Mouse (Mus musculus) midbrain, embryonic 13.5 days (tissue): ENCODE measurements around the gene Rab19. TPM values are rescaled to one million over a fixed set of nuclear protein-coding genes. Genes with fewer than 3 reads are reported as not detected.
A peak's percentile ranks its signal among the peaks of the same experiment; 100 is the strongest.
"Not testable (repeated sequence)": the region's sequence is repeated elsewhere in the genome, so short reads cannot be mapped to it uniquely, and the experiment has no call there.

ENCODE experiments used
- ATAC-seq: fragments of 200-750 bp; cut with Nextera tagmentation; 2 replicates; pipeline ENCODE4 v1.8.0; 2017; ENCODE audit warnings: mild to moderate bottlenecking, moderate TSS enrichment, moderate library complexity
- H3K27ac ChIP-seq: fragments of 300-500 bp; sonication (generic); 2 replicates; pipeline ENCODE4 v1.5.1; 2015; ENCODE audit warnings: inconsistent platforms, mild to moderate bottlenecking, moderate library complexity
- H3K27me3 ChIP-seq: fragments of 300-500 bp; sonication (generic); 2 replicates; pipeline ENCODE4 v1.6.1; 2015; ENCODE audit warnings: mild to moderate bottlenecking, inconsistent platforms
- H3K36me3 ChIP-seq: fragments of 300-500 bp; sonication (generic); 2 replicates; pipeline ENCODE4 v1.6.1; 2015; ENCODE audit warnings: mild to moderate bottlenecking, inconsistent platforms
- H3K4me1 ChIP-seq: fragments of 300-500 bp; sonication (generic); replicated peaks from 2 replicates; pipeline ENCODE4 v1.6.1; 2015; ENCODE audit warnings: inconsistent platforms
- H3K4me2 ChIP-seq: fragments of 300-500 bp; sonication (generic); replicated peaks from 2 replicates; pipeline ENCODE4 v1.6.1; 2015; ENCODE audit warnings: moderate library complexity, mild to moderate bottlenecking, inconsistent platforms
- H3K4me3 ChIP-seq: fragments of 300-500 bp; sonication (generic); replicated peaks from 2 replicates; pipeline ENCODE4 v1.5.1; 2015; ENCODE audit warnings: mild to moderate bottlenecking, inconsistent platforms
- H3K9ac ChIP-seq: fragments of 300-500 bp; sonication (generic); replicated peaks from 2 replicates; pipeline ENCODE4 v1.6.1; 2015; ENCODE audit warnings: mild to moderate bottlenecking, inconsistent platforms
- H3K9me3 ChIP-seq: fragments of 300-500 bp; sonication (generic); 2 replicates; pipeline ENCODE4 v1.6.1; 2016; ENCODE audit warnings: mild to moderate bottlenecking, inconsistent platforms
- WGBS: fragments of 180-500 bp; shearing (Covaris S2); methylation state at CpG from one replicate; pipeline ENCODE4 v1.1.7; 2015; 5-methylcytosine and 5-hydroxymethylcytosine counted together
- polyA plus RNA-seq: library from polyadenylated mRNA; unstranded; fragments of >200 nt; fragmentation: Nextera tagmentation; extraction: Ambion mirVana; gene quantifications from 2 replicates; pipeline ENCODE4 v1.2.1, GENCODE M21; 2015

The Rab19 gene
- polyA plus RNA-seq, 1 experiment from 2014 or later: 0.23 TPM

DNA sequence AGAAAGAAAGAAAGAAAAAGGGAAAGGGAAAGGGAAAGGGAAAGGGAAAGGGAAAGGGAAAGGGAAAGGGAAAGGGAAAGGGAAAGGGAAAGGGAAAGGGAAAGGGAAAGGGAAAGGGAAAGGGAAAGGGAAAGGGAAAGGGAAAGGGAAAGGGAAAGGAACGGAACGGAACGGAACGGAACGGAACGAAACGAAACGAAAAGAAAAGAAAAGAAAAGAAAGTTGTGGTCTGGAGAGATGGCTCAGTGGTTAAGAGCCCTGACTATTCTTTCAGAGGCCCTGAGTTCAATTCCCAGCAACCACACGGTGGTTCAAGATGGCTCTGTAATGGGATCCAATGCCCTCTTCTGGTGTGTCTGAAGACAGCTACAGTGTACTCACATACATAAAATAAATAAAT lies 21.8 kb upstream of the Rab19 start:
- not testable (repeated sequence) for H3K9ac ChIP-seq, H3K27me3 ChIP-seq, H3K4me1 ChIP-seq, H3K27ac ChIP-seq, H3K4me2 ChIP-seq, H3K4me3 ChIP-seq, H3K9me3 ChIP-seq, ATAC-seq
- H3K36me3 ChIP-seq: peaks cover 74% of the 10 kb centered on the region
- 96% methylated on average over 9 of the region's 9 CpGs for WGBS

DNA sequence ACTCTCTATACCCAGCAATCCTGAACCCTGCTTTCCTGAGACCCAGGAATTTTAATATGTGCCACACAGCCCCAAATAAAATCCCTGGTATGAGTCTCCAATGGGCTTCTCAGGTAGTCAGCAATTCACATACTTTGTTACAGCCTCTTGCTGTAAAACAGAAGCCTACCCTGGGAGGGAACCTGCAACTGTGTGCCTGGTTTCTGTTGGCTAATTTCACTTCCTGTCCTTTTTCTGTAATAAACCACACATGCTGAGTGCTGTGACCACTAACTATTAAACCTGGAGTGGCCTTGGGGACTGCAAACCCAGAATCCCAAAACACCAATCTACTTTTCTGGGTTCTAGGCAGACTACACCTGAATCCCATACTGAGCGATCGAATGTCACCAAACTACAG lies 18.3 kb upstream of the Rab19 start:
- Histone ChIP-seq H3K4me1 (no peaks in the 10 kb centered on the region), H3K4me3 (no peak overlapping the region), H3K36me3 (peaks cover 60% of the 10 kb centered on the region), H3K4me2 (no peak overlapping the region), H3K9ac (no peak overlapping the region), H3K9me3 (no peaks in the 10 kb centered on the region), H3K27ac (no peak overlapping the region), H3K27me3 (no peaks in the 10 kb centered on the region)
- ATAC-seq: no peak
- 99% methylated on average over 2 of the region's 2 CpGs for WGBS

DNA sequence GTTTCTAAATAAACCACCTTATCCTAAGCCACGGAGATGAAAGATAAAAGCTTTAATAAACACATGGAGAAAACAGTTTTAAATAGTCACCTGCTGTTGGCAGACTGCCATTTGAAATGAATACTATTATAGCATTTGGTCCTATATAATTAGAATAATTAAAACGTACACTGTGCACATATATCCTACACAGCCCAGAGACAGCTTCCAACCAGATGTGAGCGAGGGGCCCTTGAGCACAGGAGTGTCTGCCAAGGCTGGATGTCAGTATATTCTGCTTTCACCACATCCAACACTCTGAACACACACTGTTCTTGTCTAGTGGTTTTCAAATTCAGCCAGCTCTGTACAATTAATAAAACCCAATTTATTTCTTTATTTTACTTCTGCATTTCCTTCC lies 11.3 kb upstream of the Rab19 start:
- Histone ChIP-seq H3K4me2 (no peak overlapping the region), H3K9me3 (no peaks in the 10 kb centered on the region), H3K27me3 (no peaks in the 10 kb centered on the region), H3K9ac (no peak overlapping the region), H3K27ac (no peak overlapping the region), H3K36me3 (peaks cover 29% of the 10 kb centered on the region), H3K4me3 (no peak overlapping the region), H3K4me1 (peaks cover 6% of the 10 kb centered on the region; the same call in 1 of the 2 replicates)
- ATAC-seq: no peak
- whole genome bisulfite sequencing: 88% methylated on average over 3 of the region's 3 CpGs

DNA sequence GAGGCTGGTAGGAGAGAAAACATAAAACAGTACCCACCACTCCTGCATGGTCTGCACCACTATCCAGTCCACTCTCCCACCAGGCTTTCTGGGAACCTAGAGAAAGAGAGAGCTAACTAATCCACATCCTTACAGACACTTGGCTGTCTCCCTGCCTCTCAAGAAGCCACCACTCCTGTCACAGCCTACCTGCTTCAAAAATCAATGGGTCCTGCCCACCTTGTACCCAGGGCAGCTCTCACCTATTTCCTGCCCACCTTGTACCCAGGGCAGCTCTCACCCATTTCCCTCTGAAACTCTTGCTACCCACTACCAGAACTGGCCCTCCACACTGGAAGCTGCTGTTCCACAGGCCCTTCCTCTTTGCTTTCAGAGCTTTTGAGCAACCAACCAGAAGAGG lies 8.9 kb upstream of the Rab19 start:
- no peak for ATAC-seq
- Histone ChIP-seq H3K4me2 (no peak overlapping the region), H3K27me3 (no peaks in the 10 kb centered on the region), H3K4me3 (no peak overlapping the region), H3K4me1 (peaks cover 24% of the 10 kb centered on the region), H3K9ac (no peak overlapping the region), H3K9me3 (no peaks in the 10 kb centered on the region), H3K27ac (no peak overlapping the region), H3K36me3 (peaks cover 16% of the 10 kb centered on the region)

DNA sequence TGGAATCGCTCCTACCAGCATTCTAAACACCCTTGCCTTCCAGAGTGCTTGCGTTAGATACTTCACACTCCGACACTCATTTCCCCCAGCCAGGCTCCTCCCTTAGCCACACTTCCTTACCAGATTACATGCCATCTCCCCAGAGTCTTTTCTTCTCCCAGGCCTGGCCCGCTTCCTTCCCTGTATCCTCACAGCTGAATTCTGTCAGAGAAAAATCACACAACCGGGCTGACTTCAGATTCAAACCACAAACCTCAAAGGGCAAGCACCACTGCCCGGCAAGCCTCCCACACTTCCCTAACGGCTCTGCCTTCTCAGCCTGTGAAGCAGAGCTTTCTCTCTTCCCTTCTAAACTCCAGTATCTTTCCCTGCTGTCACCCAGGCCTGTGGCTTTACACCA lies 8.2 kb upstream of the Rab19 start:
- Histone ChIP-seq H3K9ac (no peak overlapping the region), H3K4me1 (peaks cover 24% of the 10 kb centered on the region), H3K27me3 (no peaks in the 10 kb centered on the region), H3K36me3 (peaks cover 14% of the 10 kb centered on the region), H3K27ac (no peak overlapping the region; the same call in 1 of the 2 replicates), H3K4me2 (no peak overlapping the region), H3K9me3 (no peaks in the 10 kb centered on the region), H3K4me3 (no peak overlapping the region)
- WGBS: 70% methylated on average over 7 of the region's 7 CpGs
- no peak for ATAC-seq

DNA sequence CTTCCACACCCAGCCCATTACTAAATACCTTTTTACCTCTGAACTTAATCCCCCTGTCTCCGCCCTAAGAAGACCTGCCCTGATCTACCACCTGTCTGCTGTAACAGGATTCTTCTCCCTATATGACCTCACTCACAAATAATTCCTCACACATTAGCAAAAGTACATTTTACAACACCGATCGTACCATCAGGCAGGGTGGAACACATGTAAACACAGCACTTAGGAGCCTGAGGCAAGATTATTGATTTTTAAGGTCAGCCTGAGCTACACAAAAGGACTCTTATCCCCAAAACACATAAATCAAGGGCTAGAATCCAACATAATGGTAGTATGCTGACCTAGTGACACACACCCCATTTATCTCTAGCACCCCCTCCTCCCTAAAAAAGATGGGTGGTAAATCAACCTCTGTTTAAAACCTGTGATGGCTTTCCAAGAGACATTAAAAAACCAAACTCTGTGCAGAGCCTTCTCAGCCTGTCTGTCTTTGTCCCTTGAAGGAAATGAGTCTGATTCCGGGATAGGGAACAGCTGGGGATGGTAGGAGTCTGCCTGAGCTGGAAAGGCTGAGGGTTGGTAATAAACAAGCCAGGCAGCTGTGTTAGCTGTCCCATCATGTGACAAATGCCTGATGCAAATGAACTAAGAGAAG lies 7.5 kb upstream of the Rab19 start:
- Histone ChIP-seq H3K9me3 (no peaks in the 10 kb centered on the region), H3K9ac (no peak overlapping the region), H3K4me1 (peaks cover 24% of the 10 kb centered on the region), H3K4me3 (no peak overlapping the region), H3K36me3 (peaks cover 12% of the 10 kb centered on the region), H3K4me2 (no peak overlapping the region), H3K27ac (no peak overlapping the region), H3K27me3 (no peaks in the 10 kb centered on the region)
- ATAC-seq: no peak
- WGBS: 88% methylated on average over 4 of the region's 4 CpGs

DNA sequence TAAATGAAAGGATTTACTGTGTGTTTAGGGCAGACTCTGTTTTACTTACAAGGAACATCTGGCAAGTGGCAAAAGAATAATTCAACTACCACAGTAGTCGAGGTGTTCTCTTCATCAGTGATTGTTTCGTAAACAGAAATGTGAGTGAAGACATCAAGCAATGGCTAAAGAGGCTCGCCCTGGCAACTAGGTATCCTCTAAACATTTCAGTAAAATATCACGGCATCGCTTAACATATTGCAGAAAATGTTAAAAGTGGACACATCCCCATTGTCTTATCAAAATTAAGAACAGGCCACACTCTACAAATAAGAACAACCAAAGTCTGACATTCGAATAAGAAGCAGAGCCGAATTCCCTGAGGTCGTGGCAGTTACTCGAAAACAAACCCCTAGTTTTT lies 4.2 kb upstream of the Rab19 start:
- Histone ChIP-seq H3K9me3 (no peaks in the 10 kb centered on the region), H3K4me2 (peak overlapping the region; percentile 72), H3K9ac (peak overlapping the region; percentile 92), H3K4me1 (peaks cover 30% of the 10 kb centered on the region), H3K4me3 (peak overlapping the region; percentile 91), H3K36me3 (peaks cover 9% of the 10 kb centered on the region), H3K27me3 (peaks cover 17% of the 10 kb centered on the region), H3K27ac (no peak overlapping the region; the same call in 1 of the 2 replicates)
- 18% methylated on average over 9 of the region's 9 CpGs for WGBS
- ATAC-seq: no peak

DNA sequence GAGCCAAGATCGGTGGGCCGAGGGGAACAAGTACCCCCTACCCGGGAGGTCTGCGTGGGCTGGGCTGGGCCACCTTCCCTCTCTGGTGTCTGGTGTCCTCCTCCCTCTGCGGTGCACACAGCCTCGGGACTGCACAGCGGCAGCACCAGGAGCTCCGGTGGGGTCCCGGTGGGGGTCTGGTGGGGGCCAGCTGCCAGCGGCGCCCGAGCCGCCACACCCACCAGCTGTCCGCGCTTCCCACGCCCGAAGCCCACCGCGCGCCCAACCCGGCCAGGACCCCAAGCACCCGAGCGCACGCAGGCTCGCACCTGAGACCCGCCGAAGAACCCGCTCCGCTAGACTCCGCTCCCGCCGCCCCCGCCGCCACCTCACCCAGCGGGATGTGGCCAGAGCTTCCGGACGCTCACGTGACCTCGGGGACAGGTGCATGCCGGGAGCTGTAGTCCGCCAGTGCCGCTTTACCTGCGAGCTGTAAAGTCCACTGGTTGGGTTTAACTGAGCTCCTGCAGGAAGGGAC lies 3.6 kb upstream of the Rab19 start, which contains the start of gene Slc37a3:
Gene Slc37a3, minus strand, starts transcription at position 365 of the 517 bp plus-strand sequence.
- Histone ChIP-seq H3K9ac (peak within 1 kb of the TSS; percentile 92), H3K27ac (peak within 1 kb of the TSS; percentile 54; the same call in 1 of the 2 replicates), H3K4me1 (peaks cover 30% of the 10 kb centered on the region), H3K4me2 (peak within 1 kb of the TSS; percentile 72), H3K36me3 (peaks cover 9% of the 10 kb centered on the region), H3K4me3 (peak within 1 kb of the TSS; percentile 91), H3K27me3 (peaks cover 23% of the 10 kb centered on the region), H3K9me3 (no peaks in the 10 kb centered on the region)
- peak; percentile 95 for ATAC-seq
- under 1% methylated on average over 43 of the region's 43 CpGs for WGBS

DNA sequence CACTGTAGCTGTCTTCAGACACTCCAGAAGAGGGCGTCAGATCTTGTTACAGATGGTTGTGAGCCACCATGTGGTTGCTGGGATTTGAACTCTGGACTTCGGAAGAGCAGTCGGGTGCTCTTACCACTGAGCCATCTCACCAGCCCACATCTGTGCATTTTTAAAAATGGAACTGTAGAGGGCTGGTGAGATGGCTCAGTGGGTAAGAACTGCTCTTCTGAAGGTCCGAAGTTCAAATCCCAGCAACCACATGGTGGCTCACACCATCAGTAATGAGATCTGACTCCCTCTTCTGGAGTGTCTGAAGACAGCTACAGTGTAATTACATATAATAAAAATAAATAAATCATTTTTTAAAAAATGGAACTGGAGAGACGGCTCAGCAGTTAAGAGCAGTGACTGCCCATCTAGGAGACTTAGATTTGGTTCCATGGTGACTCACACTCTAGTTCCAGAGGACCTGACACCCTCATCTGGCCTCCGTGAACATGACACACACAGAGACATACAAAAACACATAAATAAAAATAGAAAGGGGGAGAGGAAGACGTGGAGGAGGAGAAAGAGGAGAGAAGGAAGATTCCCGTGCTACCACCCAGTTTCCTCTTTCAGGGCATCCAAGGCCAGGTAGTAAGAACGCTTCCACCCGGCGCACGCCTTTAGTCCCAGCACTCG lies 2.7 kb upstream of the Rab19 start:
- H3K4me3 ChIP-seq, H3K4me2 ChIP-seq, H3K9me3 ChIP-seq, ATAC-seq, H3K27ac ChIP-seq, H3K36me3 ChIP-seq, H3K9ac ChIP-seq: not testable (repeated sequence)
- Histone ChIP-seq H3K27me3 (peaks cover 24% of the 10 kb centered on the region), H3K4me1 (peaks cover 24% of the 10 kb centered on the region)
- 81% methylated on average over 13 of the region's 13 CpGs for WGBS

DNA sequence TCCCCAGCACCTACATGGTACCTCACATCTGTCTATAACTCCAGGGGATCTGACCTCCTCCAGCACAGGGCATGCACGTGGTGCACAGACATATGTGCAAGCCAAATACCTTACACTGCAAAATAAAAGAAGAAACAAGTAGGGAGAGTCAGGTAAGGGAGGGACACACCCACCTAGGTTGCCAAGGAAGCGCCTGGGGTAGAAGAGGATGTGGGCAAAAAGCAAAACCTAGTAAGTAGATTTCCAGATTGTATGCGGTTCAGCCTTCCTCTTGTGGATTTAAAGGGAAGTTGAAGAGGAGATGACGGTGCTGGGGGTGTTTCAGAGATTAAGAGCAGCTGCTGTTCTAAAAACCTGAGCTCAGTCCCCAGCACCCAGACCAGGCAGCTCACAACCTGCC lies 1.8 kb upstream of the Rab19 start:
- no peak for ATAC-seq
- Histone ChIP-seq H3K27me3 (peaks cover 24% of the 10 kb centered on the region), H3K4me1 (peaks cover 24% of the 10 kb centered on the region), H3K4me2 (no peak overlapping the region), H3K4me3 (no peak overlapping the region), H3K9me3 (no peaks in the 10 kb centered on the region), H3K36me3 (peaks cover 3% of the 10 kb centered on the region), H3K27ac (no peak overlapping the region), H3K9ac (no peak overlapping the region)
- WGBS: 63% methylated on average over 4 of the region's 4 CpGs

DNA sequence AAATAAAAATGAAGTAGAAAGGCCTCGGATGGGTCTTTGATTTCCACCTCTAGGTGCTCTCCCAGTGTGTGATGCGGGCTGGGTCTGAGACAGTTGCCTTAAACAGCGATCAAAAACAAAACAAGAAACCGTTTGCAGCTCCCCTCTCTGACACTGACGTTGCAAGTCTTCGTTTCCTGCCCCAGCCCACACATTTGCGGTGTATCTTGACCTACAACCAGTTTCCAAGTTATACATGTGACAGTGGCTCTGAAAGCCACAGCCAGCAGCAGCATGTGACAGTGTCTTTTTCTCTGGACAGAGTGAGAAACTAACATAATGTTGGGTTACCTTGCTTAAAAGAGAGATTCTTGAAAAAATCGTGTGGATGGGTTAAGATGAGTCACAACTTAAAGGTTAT lies 1.2 kb upstream of the Rab19 start:
- no peak overlapping the region for H3K4me3 ChIP-seq
- peaks cover 24% of the 10 kb centered on the region for H3K4me1 ChIP-seq
- no peak overlapping the region for H3K9ac ChIP-seq
- H3K9me3 ChIP-seq: no peaks in the 10 kb centered on the region
- no peak overlapping the region for H3K27ac ChIP-seq
- 86% methylated on average over 8 of the region's 8 CpGs for WGBS
- ATAC-seq: no peak
- no peak overlapping the region for H3K4me2 ChIP-seq
- peaks cover 24% of the 10 kb centered on the region for H3K27me3 ChIP-seq
- no peaks in the 10 kb centered on the region for H3K36me3 ChIP-seq

DNA sequence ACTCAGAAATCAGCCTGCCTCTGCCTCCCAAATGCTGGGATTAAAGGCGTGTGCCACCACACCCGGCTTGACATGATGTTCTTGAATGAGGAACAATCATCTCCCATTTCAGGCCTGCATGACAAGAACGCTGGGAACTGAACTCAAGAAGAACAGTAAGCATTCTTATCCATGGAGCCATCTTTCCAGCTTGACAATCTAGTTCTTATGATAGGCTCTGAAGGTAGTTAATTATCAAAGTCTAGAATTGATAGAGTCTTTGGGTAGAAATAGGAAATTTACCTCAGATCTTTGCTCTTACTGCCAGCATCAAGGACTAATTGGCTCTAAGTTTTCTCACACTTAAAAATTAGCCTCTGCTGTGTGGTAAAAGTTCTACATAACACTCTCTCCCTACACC lies 699 bp upstream of the Rab19 start:
- Histone ChIP-seq H3K36me3 (no peaks in the 10 kb centered on the region), H3K27ac (no peak overlapping the region), H3K4me1 (peaks cover 22% of the 10 kb centered on the region), H3K27me3 (peaks cover 24% of the 10 kb centered on the region), H3K4me2 (no peak overlapping the region), H3K9me3 (no peaks in the 10 kb centered on the region), H3K9ac (no peak overlapping the region), H3K4me3 (no peak overlapping the region)
- WGBS: 88% methylated on average over 3 of the region's 3 CpGs
- no peak for ATAC-seq
